Mouse (Mus musculus): Measurements from ENCODE around the gene Galnt17. TPM values are rescaled to one million over a fixed set of nuclear protein-coding genes. Genes with fewer than 3 reads are reported as not detected.
A peak's percentile ranks its signal among the peaks of the same experiment; 100 is the strongest.

Galnt17 gene
- total RNA-seq, 1 experiment from 2014 or later, result not detected

DNA sequence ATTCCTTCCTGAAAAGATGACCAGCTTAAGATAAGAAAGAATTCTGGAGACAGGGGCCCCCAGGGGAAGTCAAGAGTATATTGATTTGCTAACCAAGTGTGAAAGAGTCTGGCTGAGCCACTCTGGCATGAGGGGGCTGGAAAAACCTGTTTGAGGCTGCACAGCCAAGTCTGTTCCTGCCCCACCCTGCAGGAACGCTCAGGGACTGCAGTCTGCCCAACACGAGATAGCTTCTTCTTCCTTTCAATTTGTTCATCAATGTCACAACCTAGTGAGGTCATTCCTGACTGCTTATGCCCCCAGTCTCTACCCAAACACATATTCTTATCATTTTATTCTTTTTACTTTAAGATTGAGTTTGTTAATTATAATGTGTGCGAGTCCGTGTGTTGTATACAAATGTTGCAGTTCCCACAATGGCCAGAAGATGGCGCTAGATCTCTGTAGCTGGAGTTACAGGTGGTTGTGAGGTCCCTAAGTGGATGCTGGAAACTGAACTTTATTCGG, 357.4 kb downstream of the Galnt17 start:
- ATAC-seq (replicated peaks; ENCODE audit: low read depth, poor library complexity, severe bottlenecking), result no peak

DNA sequence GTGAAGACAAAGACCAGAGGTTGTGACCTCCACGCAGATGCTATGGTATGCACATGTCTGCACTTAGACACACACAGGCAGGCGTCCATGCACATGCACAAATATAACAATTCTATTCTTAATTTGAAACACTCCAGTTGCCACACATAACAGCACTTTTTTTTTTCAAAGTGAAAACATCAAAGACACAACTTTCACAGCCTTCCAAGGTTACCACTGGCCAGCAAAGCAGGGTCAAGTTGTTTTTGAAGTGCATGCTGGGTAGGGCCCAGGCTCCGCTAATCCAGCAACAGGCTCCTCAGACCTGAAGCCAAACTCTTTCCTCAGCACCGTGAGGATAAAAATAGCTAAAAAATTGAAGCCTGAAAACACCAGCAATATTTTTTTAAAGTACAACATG, 357.9 kb downstream of the Galnt17 start:
- no peak for ATAC-seq (replicated peaks; ENCODE audit: low read depth, poor library complexity, severe bottlenecking)

DNA sequence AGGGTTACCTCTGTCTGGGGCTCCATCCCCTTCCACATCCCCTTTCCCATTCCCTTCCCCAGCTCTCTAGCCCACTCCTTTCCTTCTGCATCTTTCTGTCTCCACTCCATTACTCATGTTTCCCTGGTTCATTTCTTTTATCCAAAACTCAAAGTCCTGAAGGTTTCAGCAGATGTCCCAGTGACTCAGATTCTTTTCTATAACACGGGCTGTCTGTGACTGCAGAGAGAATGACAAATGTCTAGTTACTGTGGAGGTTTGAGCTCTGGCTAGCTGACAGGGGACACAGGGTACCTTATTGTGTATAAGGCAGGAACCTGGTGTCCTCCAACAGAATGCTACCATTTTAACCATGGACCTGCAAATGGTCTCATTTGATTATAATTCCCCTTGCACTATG, 358.6 kb downstream of the Galnt17 start:
- no peak for ATAC-seq (replicated peaks; ENCODE audit: low read depth, poor library complexity, severe bottlenecking)

DNA sequence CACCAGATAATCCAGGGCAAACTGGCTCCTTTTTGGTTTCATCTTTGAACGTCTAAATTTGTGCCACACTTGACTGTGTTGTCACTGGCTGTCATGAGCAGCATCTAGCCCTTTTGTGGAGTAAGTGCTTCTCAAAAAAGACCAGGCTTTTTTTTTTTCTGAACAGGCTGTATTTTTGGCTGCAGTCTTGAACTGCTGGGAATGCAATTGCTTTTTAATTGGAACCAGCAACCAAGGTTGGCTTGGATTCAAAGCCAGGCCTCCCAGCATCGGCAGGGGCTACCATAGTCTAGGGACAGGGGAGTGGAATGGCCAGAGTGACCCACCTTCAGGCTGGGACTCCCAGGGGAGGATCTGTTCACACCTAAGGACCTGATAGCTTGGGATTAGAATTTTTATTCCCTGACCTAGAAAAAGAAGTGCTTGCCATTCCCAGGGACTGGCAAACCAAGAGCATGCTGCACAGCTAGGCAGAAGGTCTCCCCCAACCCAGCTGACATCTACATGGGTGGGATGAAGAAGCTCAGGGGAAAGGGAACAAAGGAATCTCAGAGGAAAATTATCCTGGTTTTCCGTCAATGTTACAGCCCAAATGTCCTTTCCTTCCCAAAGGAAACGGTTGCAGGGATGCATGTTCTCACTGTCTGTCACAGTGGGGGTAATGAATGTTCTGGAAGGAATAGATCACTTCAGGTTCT, 369.2 kb downstream of the Galnt17 start:
- no peak for ATAC-seq (replicated peaks; ENCODE audit: low read depth, poor library complexity, severe bottlenecking)

DNA sequence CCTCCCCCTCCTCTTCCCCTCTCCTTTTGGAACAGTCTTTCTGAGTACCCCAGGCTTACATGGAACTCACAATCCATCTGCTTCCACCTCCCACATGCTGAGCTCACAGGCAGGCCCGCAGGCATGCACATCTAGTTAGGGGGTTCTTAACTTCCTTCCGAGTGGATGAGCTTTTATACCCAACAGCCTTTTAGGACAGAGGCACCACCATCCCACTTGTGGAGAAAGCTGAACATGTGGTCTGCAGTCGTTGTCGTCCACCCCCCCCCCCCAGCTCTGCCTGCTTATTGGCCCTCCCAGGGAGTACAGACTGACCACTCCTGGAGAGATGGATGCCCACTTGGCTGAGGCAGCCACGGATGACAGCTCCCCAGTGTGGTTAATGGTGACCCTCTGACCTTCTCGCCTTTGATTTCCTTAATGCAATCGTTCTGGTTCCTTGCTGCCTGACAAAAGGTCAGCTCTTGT, 370.0 kb downstream of the Galnt17 start:
- ATAC-seq (replicated peaks; ENCODE audit: low read depth, poor library complexity, severe bottlenecking), result no peak

DNA sequence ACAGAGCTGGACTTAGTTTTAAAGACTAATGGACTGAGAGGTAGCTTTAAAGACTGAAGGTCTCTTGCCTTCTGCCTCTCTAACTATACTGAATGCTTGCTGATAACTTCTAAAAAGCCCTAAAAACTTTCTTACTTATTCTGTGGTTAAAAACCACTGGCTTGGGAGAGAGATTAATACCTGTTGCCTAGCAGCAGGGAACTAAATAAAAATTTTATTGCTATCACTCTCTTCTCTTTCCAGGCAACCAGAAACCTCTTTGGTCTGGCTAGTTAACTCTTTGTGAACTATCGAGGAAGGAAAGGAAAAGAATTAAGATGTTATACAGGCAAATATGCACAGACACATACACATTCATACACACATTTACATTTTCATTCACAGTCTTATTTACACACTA, 377.3 kb downstream of the Galnt17 start:
- no peak for ATAC-seq (replicated peaks; ENCODE audit: low read depth, poor library complexity, severe bottlenecking)

DNA sequence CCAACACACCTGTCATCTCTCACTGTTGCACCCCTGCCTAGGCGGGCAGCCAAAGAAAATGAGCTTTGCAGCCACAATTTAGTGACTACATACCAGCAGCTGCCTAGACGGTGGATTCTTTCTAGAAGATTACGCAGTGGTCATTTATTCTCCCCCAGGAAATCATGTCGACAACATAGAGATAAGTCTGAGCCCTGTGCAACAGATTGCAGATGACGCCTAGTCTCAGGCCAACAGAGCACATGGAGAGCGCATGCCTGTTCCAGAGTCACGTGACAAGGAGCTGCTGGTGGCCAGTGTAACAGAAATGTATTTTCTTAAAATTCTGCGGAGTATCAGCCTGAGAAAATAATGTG, 380.5 kb downstream of the Galnt17 start:
- no peak for ATAC-seq (replicated peaks; ENCODE audit: low read depth, poor library complexity, severe bottlenecking)

DNA sequence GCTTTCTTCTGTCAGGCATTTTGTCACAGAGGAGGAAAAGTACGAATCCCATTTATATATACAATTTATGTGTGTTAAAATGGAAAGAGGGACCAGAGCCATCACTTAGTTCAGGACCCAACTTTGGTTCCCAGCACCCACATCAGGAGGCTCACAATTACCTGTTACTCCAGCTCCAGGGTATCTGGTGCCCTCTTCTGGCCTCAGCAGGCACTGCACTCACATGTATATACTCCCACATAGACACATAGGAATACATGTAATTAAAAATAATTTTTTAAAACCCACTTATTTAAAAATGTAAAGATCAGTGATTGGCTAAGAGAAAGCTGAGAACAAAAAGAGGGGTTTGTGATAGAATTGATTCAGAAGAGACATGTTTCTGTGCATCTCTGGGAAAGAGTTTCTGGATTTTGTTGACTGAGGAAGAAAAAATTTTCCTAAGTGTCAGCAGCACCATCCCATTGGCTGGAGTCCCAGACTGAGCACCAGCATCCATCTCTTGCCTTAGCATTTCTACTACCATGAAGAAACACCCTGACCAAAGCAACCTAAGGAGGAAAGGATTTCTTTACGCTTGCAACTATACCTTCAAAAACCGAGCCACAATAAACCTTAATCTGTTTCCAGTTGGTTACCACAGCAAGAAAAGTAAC, 381.0 kb downstream of the Galnt17 start:
- no peak for ATAC-seq (replicated peaks; ENCODE audit: low read depth, poor library complexity, severe bottlenecking)

DNA sequence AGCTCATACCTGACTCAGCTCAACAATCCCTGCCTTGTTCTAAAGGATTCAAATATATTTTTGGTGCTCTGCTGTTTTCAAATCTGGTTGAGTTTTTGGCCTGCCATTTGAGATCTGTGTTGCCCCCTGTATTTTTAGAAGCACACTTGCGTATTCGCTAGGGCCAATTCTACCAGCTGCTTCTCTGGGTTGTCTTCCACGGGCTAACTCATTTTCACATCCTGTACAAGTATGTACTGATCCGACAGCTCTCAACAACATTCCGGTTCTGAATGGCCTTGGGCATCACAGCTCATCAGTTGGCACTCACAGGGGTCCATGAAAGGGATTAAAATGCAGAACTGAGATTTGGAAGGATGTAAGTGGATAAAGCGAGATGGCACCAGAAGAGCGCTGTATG, 382.6 kb downstream of the Galnt17 start:
- no peak for ATAC-seq (replicated peaks; ENCODE audit: low read depth, poor library complexity, severe bottlenecking)

DNA sequence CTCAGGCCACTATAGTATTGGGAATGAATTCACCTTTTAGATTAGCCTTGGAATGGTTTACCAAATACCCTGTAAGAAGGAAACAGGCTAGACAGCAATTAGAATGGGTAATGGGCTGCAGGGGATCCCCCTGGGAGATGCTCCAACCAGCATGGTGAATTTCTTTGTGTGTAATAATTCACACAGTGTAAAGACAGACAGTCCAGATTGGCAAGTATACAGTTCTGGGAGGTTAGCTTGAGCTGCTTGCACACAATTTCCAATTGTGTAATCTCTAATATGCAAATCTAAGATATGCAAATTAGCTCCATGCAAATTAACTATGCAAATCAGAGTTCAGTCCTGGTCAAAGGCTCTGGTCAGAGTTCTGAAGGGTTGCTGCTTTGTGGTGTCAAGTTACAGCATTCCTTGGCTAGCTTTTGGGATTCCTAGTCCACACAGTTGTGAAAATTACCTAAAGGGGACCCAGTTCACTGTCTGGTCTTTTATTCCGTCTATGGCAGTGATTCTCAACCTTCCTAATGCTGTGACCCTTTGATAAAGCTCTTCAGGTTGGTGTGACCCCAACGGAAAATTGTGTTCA, 384.0 kb downstream of the Galnt17 start:
- ATAC-seq (replicated peaks; ENCODE audit: low read depth, poor library complexity, severe bottlenecking), result no peak

DNA sequence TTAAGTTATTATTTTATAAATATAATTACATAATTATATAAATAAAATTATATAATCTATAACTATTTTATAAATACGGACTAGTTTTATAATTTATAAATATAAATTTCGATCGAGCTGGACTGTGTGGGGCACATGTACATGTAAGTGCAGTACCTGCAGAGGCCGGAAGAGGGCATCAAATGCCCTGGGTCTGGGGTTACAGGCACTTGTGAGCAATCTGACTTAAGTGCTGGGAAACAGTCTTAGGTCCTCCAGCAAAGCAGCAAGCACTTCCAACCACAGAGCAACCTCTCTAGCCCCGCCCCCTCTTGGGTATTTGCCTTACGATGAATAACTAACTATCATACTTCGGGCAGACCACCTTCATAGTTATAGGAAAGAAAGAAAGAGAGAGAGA, 388.3 kb downstream of the Galnt17 start:
- ATAC-seq (replicated peaks; ENCODE audit: low read depth, poor library complexity, severe bottlenecking), result no peak

DNA sequence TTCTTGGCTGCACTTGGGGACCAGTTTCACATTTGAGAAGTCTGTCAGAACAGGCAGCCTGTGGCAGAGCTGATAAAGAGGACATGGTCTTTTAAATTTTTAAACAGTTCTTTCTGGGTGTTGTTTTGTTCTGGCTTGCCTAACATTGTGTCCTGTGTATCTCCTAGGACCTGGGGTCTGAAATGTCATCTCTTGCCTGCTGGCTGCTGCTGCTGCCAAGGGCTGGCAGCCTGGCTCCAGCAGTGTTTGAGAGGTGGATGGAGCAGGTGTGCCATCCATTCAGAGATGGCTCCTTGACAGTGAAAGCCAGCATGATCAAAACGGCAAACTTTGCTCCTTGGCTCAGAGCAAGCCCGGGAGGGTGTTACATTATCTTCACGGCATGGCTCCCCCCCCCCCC, 393.7 kb downstream of the Galnt17 start:
- no peak for ATAC-seq (replicated peaks; ENCODE audit: low read depth, poor library complexity, severe bottlenecking)

DNA sequence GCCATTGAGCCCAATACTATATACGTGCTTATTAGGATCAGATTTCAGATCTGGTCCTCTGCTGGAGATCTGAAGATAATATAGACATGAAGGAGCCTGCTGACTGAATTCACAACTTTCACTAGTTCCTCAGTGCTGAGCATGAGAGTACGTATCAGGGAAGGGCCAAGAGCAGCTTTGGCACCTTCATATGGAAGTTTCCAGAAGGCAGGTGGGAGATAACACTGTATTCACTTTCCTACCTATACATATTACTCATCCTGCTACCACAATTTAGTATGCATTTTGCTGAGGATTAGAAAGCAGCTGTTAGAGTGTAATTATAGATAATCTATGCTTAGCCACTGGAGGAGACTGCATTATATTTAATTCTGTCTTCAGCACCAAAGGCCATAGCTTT, 396.7 kb downstream of the Galnt17 start:
- no peak for ATAC-seq (replicated peaks; ENCODE audit: low read depth, poor library complexity, severe bottlenecking)

DNA sequence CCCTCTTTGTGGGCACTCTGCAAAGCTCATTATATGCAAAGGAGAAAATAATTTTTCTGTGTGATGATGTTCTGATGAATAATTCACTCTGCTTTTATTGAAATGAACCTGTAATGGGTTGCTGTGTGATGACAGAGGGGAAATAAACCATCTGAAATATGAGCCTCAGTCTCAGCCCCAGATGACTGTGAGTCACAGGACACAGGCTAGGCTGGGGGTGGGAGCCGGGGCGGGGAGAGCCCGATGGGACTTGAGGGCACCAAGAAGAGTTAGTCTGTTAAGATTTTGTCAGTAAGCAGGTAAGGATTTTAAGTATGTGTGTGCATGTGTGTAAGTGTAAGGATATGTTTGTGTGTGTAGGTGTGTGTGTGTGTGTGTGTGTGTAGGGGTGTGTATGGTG, 406.6 kb downstream of the Galnt17 start:
- no peak for ATAC-seq (replicated peaks; ENCODE audit: low read depth, poor library complexity, severe bottlenecking)

DNA sequence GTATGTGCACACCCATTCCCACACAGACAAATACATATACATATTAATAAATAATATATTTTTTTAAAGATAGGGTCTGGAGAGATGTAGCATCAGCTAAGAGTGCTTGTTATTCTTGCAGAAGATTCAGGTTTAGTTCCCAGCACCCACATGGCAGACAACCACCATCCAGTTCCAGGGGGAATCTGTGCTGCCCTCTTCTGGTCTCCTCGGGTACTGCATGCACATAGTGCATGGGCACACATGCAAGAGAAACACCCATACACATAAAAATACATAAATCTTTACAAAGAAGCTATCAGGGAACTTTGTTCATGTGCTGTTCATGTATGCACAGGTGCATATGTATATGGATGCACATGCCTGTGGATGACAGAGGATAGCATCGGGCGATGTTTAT, 412.3 kb downstream of the Galnt17 start:
- no peak for ATAC-seq (replicated peaks; ENCODE audit: low read depth, poor library complexity, severe bottlenecking)

DNA sequence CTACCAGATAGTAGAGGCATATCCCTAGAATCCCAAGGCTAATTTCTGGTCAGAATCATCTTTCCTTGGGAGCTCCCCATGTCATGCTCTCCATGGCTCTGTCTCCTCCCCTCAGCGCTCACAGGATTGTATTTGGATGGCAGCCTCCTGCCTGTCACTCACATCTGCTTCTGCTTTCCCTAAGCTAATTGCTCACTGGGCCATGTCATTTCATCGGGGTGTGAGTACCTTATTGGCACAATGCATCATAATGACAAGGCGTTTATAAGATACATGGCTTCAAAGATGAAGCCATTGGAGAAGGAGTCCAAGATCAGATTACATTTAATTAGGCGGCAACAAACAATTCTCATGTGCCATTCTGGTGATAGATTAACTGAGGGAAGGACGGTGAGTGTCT, 416.6 kb downstream of the Galnt17 start:
- ATAC-seq (replicated peaks; ENCODE audit: low read depth, poor library complexity, severe bottlenecking), result no peak

DNA sequence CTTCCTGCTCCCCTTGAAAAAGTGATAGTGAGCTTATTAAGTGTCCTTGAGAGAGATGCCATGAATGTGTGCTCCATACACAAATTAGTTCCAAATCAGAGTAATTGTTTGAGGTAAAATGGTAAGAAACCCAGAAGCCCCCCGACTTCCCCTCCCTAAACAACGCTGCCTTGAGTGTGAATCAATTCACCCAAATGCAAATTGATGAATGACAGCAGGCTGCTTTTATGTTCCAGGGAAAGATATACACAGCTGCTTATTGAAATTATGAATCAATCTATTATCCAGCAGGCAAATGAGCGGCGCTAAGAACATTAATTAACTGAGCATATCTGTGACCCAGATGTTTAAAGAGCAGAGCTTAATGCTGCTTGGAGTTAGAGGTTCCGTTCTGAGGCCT, 428.0 kb downstream of the Galnt17 start:
- ATAC-seq (replicated peaks; ENCODE audit: low read depth, poor library complexity, severe bottlenecking), result no peak

DNA sequence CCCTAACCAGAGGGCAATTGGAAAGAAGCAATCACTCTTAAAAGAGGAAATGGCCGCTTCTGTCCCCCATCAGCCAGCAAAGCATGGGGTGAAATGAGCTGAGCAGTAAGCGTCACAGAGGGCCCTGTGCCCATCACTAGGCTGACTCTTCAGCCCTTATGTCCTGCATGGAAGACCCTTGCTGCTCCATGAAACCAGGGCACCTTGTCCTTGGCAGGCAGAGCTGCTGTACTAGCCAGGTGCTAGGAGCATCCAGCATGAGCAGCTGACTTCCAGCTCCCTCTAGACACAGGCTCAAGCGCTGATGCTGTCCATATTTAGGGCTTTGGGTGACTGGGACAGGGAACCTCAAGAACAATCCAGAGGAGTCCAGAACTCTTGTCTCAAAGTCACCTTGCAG, 432.9 kb downstream of the Galnt17 start:
- ATAC-seq (replicated peaks; ENCODE audit: low read depth, poor library complexity, severe bottlenecking), result no peak

DNA sequence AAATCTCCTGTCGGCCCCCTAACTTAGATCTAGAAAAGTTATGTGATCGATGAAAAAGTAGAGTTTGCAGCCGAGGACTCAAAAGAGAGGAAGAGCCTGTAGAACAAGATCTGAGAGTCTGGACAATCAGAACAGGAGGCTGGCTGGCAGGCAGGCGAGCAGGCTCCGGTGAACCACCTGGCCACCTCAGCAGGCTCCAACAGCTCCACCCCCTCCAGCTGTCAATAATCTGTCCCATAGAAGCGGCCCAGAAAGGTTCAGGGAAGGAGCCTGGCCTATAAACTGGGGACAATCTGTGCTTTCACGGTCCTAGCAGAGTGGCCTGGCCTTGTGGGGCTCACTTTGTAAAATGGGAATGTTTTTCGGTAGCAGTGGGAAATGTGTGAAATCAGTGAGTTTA, 437.2 kb downstream of the Galnt17 start:
- ATAC-seq (replicated peaks; ENCODE audit: low read depth, poor library complexity, severe bottlenecking), result no peak

DNA sequence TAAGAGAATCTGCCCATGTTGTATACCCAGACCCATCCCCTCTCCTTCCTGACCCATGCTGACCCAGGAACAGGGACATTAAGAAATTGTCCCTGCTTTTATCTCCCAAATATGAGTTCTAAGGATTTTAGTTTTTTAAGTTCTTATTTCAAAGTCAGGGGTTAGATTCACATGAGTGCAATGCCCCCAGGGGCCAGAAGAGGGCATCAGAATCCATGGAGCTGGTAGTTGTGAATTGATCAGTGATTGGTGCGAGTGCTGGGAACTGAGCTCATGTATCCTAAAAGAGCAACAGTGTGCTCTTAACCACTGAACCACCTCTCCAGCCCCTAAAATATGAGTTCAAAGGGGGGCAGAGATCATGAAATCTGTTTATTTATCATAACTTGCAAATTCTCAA, 438.4 kb downstream of the Galnt17 start:
- ATAC-seq (replicated peaks; ENCODE audit: low read depth, poor library complexity, severe bottlenecking), result peak; percentile 54; the same call in 1 of the 2 replicates

DNA sequence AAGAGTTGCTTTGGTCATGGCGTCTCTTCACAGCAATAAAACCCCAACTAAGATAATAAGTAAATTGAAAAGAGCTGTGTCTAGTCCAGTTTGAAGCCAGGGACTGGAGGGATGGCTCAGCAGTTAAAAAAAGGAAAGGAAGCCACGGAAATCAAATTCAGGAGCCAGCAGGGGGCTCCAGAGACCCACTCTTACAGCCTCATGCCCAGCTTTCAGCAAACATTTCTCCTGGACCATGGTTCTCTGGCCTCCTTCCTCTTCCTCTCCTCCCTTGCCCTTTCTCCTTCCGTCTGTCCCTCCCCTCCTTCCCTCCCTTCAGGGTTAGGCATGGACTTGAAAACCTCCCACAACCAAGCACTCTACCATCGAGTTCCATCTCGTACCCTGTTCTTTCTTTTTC, 446.0 kb downstream of the Galnt17 start:
- ATAC-seq (replicated peaks; ENCODE audit: low read depth, poor library complexity, severe bottlenecking), result no peak

DNA sequence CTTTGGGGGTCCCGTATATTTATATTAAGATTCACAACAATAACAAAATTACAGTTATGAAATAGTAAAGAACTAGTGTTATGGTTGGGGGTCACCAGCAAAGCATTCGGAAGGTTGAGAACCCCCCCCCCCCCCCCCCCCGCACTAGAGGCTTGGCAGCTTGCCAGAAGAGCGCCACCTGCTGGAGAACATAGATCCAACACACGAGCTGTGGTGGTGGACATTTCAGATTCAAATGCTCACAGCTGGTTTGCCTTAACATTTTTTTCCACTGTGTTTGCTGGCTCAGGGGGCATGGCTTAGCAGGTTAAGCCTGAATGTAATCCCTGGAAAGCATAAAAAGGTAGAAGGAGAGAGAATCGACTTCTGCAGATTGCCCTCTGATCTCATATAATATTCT, 448.6 kb downstream of the Galnt17 start:
- ATAC-seq (replicated peaks; ENCODE audit: low read depth, poor library complexity, severe bottlenecking), result no peak

All from common myeloid progenitor, adult 5-6 weeks (primary cell).